Mouse (Mus musculus) forebrain, embryonic 15.5 days (tissue): ENCODE measurements at regions not wholly inside any gene's neighbourhood (a gene's known extent, or its start where the extent isn't known, plus 50 kb on each side); places are given as distances from the start of the nearest gene placed in this dataset.

Experiments
- ATAC-seq: fragments of 200-750 bp; cut with Nextera tagmentation; replicated peaks from 2 replicates; pipeline ENCODE4 v1.8.0; 2017; ENCODE audit warnings: mild to moderate bottlenecking, moderate TSS enrichment, moderate library complexity
- H3K27ac ChIP-seq: fragments of 300-500 bp; sonication (generic); replicated peaks from 2 replicates; pipeline ENCODE4 v1.5.1; 2015; ENCODE audit warnings: mild to moderate bottlenecking, inconsistent platforms
- H3K27me3 ChIP-seq: fragments of 300-500 bp; sonication (generic); 2 replicates; pipeline ENCODE4 v1.6.1; 2015; ENCODE audit warnings: inconsistent platforms
- H3K36me3 ChIP-seq: fragments of 300-500 bp; sonication (generic); 2 replicates; pipeline ENCODE4 v1.6.1; 2015; ENCODE audit warnings: mild to moderate bottlenecking, inconsistent platforms
- H3K4me1 ChIP-seq: fragments of 300-500 bp; sonication (generic); 2 replicates; pipeline ENCODE4 v1.6.1; 2015; ENCODE audit warnings: inconsistent platforms
- H3K4me2 ChIP-seq: fragments of 300-500 bp; sonication (generic); replicated peaks from 2 replicates; pipeline ENCODE4 v1.6.1; 2015; ENCODE audit warnings: mild to moderate bottlenecking, inconsistent platforms
- H3K4me3 ChIP-seq: fragments of 300-500 bp; sonication (generic); 2 replicates; pipeline ENCODE4 v1.5.1; 2015; ENCODE audit warnings: mild to moderate bottlenecking, inconsistent platforms
- H3K9ac ChIP-seq: fragments of 300-500 bp; sonication (generic); replicated peaks from 2 replicates; pipeline ENCODE4 v1.6.1; 2015; ENCODE audit warnings: mild to moderate bottlenecking, inconsistent platforms
- H3K9me3 ChIP-seq: fragments of 300-500 bp; sonication (generic); 2 replicates; pipeline ENCODE4 v1.6.1; 2016; ENCODE audit warnings: inconsistent platforms
- WGBS: fragments of 180-500 bp; shearing (Covaris S2); methylation state at CpG from one replicate; pipeline ENCODE4 v1.1.7; 2015; ENCODE audit warnings: mixed read lengths; 5-methylcytosine and 5-hydroxymethylcytosine counted together

DNA sequence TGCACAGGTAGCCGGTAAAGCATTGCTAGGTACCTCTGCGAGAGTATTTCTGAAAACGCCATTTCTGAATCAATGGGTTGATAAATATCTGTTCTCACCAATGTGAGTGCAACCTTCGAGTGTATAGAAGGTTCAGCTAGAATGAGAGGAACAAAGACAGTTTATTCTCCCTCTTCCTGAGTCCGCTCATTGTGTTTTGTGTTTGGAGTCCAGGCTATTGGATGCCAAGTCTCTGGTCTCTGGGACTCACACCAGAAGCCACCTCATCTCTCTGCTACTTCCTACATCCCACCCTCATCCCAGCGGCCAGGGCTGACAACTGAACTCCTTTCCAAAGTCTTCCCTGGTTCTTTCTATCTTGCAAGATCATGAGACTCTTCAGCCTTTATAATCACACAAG lies 62.7 kb downstream of the Lrrc30 start:
- Histone ChIP-seq H3K27me3 (no peaks in the 10 kb centered on the region), H3K36me3 (no peaks in the 10 kb centered on the region), H3K27ac (no peak overlapping the region), H3K4me2 (no peak overlapping the region), H3K4me1 (no peaks in the 10 kb centered on the region), H3K9ac (no peak overlapping the region), H3K4me3 (no peak overlapping the region), H3K9me3 (no peaks in the 10 kb centered on the region)
- WGBS, result 88% methylated on average over 6 of the region's 6 CpGs
- no peak for ATAC-seq

DNA sequence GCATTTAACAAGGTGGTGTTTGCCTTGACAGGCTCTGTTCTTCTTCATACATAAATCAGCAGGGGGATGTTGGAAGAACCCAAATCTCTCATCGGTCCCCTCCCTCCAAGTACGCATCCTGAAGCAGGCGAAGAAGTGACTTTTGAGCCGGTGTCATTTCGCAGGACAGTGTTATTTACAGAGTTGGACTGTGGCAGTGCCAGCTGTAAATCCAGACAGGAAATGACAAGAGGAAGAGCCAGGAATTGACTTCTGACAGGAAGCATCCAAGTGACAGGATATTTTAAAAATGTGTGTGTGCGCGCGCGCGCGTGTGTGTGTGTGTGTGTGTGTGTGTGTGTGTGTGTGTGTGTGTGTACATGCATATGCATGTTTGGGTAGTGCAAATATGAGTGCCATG lies 66.3 kb downstream of the Lrrc30 start:
- Histone ChIP-seq H3K4me1 (peaks cover 8% of the 10 kb centered on the region; the same call in 1 of the 2 replicates), H3K36me3 (no peaks in the 10 kb centered on the region), H3K4me3 (no peak overlapping the region), H3K4me2 (no peak overlapping the region), H3K9me3 (no peaks in the 10 kb centered on the region), H3K27ac (no peak overlapping the region), H3K27me3 (no peaks in the 10 kb centered on the region), H3K9ac (no peak overlapping the region)
- 90% methylated on average over 11 of the region's 11 CpGs for WGBS
- no peak for ATAC-seq

DNA sequence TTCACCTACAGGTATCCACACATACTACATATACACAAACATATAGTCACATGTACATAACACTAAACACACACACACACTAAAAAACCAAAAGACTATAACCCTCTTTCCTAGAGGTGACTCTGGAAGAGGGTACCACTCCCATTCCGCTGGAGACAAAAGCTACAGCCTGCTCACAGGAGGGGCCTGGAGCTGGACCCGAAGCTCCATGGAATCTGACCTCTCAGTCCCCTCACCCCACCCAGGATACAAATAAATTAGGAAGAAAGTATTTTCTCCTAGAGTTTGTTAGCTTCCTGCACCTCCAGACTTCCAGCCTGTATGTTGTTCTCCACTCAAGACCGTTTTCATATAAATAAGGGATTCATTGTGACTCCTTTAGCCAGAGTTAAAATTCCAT lies 66.8 kb downstream of the Lrrc30 start:
- H3K9ac ChIP-seq, result no peak overlapping the region
- no peaks in the 10 kb centered on the region for H3K27me3 ChIP-seq
- ATAC-seq, result no peak
- 45% methylated on average over 3 of the region's 3 CpGs for WGBS
- H3K36me3 ChIP-seq, result no peaks in the 10 kb centered on the region
- H3K9me3 ChIP-seq, result no peaks in the 10 kb centered on the region
- H3K4me2 ChIP-seq, result no peak overlapping the region
- H3K4me3 ChIP-seq, result no peak overlapping the region
- H3K4me1 ChIP-seq, result peaks cover 8% of the 10 kb centered on the region; the same call in 1 of the 2 replicates
- no peak overlapping the region for H3K27ac ChIP-seq

DNA sequence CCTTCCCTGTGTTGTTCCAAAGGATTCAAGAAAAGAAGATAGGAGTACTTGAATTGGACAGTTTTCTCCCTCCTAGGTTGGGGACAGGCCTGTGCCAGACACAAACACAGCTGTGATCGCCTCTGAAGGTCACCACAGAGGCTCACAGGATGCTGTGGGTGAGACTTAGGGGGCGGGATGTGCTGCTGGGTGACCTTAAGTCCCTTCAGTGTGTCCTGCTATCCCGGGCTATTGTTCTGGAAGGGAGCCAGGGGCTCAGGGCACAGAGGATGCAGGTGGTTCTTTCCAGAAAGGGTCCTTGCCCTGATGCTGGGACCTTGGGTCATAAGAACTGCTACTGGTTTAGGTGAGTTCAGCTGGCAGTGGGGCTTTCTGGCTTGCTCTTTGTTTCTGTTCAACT lies 67.7 kb downstream of the Lrrc30 start:
- Histone ChIP-seq H3K4me3 (no peak overlapping the region), H3K4me1 (peaks cover 8% of the 10 kb centered on the region; the same call in 1 of the 2 replicates), H3K9me3 (no peaks in the 10 kb centered on the region), H3K9ac (no peak overlapping the region), H3K36me3 (no peaks in the 10 kb centered on the region), H3K27ac (no peak overlapping the region), H3K4me2 (no peak overlapping the region), H3K27me3 (no peaks in the 10 kb centered on the region)
- ATAC-seq, result no peak
- 65% methylated on average over 3 of the region's 3 CpGs for WGBS

DNA sequence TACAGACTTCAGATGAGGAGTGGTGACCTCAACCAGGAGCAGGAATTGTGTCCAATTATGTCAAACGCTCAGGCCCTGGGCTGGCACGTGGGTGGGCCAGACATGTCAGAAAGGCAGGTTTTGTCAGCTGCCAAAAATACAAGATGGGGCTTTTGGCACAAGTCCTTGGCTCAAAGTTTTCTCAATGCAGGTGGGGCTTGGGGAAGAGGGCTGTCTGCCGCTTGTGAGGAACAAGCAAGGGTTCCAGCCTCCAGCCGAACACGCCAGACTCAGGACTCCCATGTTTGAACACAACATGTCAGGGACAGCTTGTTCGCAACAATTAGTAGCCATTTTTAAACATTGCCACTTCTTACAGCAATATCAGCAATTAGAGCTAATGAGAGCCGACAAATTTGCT lies 69.5 kb downstream of the Lrrc30 start:
- 39% methylated on average over 7 of the region's 7 CpGs for WGBS
- no peaks in the 10 kb centered on the region for H3K9me3 ChIP-seq
- H3K36me3 ChIP-seq, result no peaks in the 10 kb centered on the region
- H3K4me3 ChIP-seq, result no peak overlapping the region
- no peaks in the 10 kb centered on the region for H3K27me3 ChIP-seq
- H3K9ac ChIP-seq, result no peak overlapping the region
- H3K27ac ChIP-seq, result no peak overlapping the region
- peaks cover 8% of the 10 kb centered on the region; the same call in 1 of the 2 replicates for H3K4me1 ChIP-seq
- H3K4me2 ChIP-seq, result no peak overlapping the region
- ATAC-seq, result peak; percentile 80

DNA sequence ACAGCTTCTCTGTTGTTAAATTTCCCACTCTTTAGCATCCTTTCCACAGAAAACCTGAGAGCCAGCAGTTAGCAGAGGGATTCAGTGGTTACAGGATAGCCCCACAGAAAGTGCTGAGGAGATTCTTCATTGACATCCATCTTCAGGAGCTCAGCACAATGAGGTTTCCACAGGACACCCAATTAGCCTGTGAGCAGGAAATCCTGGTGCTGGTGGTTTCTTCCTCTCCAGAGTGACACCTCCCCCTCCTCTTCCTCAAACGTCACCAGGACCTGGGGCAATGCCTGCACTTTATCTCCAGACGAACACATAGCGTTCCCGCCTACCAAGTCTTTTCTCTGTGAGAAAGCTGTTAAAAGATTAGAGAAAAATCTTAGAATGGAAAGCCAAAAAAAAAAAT lies 70.7 kb downstream of the Lrrc30 start:
- H3K4me1 ChIP-seq, result peaks cover 8% of the 10 kb centered on the region; the same call in 1 of the 2 replicates
- ATAC-seq, result no peak
- no peaks in the 10 kb centered on the region for H3K36me3 ChIP-seq
- H3K9ac ChIP-seq, result no peak overlapping the region
- no peak overlapping the region for H3K4me3 ChIP-seq
- no peaks in the 10 kb centered on the region for H3K27me3 ChIP-seq
- H3K9me3 ChIP-seq, result no peaks in the 10 kb centered on the region
- 82% methylated on average over 4 of the region's 4 CpGs for WGBS
- H3K4me2 ChIP-seq, result no peak overlapping the region
- H3K27ac ChIP-seq, result no peak overlapping the region

DNA sequence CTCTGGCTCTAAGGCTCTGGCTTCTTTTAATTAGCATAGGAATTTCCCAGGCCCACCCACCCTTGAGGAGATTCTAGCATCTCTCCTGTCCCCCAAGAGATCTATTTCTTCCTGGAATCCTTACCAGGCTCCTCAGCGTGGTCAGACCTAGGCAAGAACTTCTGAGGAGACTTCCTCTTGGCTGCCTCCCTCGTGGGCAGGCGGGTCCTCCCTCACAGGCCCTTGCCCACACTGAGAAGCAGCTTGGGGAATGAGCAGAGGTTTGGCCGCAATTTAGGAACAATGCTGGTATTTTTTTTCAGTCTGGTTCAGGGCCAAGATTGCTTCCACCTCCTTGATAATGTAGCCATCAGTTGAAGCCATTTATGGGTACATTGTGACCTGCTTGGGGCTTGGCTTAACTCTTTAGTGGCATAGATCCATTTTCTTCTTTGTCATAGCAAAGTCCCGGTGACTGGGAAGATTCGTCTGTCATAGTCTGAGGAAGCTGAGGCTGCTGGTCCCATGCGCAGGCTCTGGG lies 75.1 kb downstream of the Lrrc30 start:
- no peak overlapping the region for H3K27ac ChIP-seq
- no peak overlapping the region for H3K4me2 ChIP-seq
- ATAC-seq, result no peak
- no peaks in the 10 kb centered on the region for H3K9me3 ChIP-seq
- H3K4me3 ChIP-seq, result no peak overlapping the region
- H3K9ac ChIP-seq, result no peak overlapping the region
- no peaks in the 10 kb centered on the region for H3K4me1 ChIP-seq
- no peaks in the 10 kb centered on the region for H3K36me3 ChIP-seq
- no peaks in the 10 kb centered on the region for H3K27me3 ChIP-seq
- WGBS, result 60% methylated on average over 7 of the region's 7 CpGs

DNA sequence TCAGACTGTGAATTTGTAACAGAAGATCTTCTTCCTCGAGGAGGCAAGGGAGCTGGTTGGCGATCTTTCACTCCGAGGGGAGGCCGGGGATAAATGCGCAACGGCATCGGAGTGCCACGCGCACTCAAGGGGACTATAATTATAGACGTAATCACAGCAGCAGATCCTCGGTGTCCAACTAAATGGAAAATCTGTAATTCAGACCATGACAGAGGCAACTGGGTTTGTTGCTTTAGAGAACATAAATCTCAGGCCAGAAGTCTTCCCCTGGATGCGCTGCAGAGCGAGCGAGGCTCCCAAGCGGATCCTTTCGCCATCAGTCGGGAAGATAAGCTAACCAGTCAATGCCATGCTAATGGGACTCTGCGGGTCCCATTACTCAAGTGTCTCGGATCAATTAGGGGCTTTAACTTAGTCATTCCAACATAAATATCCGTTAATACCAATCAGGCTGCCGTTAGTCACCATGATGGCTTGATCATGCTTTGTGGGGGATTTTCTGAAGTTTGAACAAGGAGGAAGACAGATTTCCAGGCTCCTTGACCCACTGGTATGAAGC lies 79.9 kb downstream of the Lrrc30 start:
- Histone ChIP-seq H3K4me2 (no peak overlapping the region), H3K27ac (no peak overlapping the region), H3K36me3 (no peaks in the 10 kb centered on the region), H3K9ac (no peak overlapping the region), H3K27me3 (no peaks in the 10 kb centered on the region), H3K4me1 (no peaks in the 10 kb centered on the region), H3K9me3 (no peaks in the 10 kb centered on the region), H3K4me3 (no peak overlapping the region)
- WGBS, result 87% methylated on average over 21 of the region's 21 CpGs
- no peak for ATAC-seq

DNA sequence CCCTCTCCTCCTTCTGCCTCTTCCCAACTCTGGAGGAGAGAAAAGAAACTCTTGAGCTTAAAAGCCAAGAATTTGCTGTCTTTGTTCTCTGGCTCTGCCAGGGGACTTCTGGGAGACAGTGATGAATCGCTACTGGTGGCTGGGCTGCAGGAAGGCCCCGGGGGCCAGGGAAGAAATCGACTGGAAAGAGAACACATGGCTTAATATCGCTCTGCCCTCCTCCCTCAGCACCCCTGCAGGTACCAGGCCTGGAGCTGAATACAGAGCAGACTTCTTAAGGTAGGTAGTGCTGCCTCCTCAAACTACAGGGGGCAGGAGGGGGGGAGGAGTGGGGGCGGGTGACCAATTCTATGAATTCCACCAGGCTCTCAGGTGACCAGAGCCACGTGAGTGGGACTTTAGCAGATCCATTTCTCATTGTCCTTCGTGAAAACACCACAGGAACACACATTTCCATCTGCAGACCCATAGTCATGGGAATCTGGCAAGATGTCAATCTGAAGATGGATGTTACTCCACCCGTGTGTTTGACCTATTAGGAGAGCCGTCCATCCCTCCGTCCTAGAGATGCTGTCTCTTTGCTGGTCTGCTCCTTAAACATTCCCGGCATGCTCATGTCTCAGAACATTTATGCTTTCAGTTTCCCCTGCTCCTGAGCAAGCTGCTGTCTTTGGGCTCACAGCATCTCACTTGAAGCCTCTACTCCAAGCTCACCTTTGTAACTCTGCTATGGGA lies 83.4 kb downstream of the Lrrc30 start:
- Histone ChIP-seq H3K9ac (no peak overlapping the region), H3K27me3 (no peaks in the 10 kb centered on the region), H3K36me3 (no peaks in the 10 kb centered on the region), H3K27ac (no peak overlapping the region), H3K4me1 (no peaks in the 10 kb centered on the region), H3K4me2 (no peak overlapping the region), H3K9me3 (no peaks in the 10 kb centered on the region), H3K4me3 (no peak overlapping the region)
- ATAC-seq, result no peak
- WGBS, result 53% methylated on average over 11 of the region's 11 CpGs

DNA sequence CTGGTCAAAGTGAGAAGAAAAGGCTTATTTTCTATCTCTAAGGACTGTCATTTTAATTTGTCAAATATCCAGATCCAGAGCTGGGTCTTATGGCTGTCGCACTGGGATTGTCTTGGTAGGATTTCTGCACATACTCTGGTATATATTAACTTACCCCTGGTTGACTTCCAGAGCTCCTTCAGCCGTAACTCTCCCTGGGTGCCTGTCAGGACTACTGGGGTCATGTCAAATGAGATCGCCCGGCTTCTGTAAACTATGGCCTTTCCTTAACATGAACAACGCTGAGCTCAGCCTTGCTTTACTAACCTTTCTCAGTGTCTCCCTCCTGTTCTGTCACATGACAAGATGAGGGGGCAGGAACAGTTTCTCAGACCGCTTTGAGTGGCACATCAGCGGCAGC lies 88.1 kb downstream of the Lrrc30 start:
- ATAC-seq, result no peak
- H3K4me3 ChIP-seq, result no peak overlapping the region
- no peaks in the 10 kb centered on the region for H3K9me3 ChIP-seq
- no peak overlapping the region for H3K9ac ChIP-seq
- H3K4me2 ChIP-seq, result no peak overlapping the region
- H3K4me1 ChIP-seq, result no peaks in the 10 kb centered on the region
- H3K27me3 ChIP-seq, result no peaks in the 10 kb centered on the region
- no peak overlapping the region for H3K27ac ChIP-seq
- H3K36me3 ChIP-seq, result no peaks in the 10 kb centered on the region
- WGBS, result 92% methylated on average over 7 of the region's 7 CpGs

DNA sequence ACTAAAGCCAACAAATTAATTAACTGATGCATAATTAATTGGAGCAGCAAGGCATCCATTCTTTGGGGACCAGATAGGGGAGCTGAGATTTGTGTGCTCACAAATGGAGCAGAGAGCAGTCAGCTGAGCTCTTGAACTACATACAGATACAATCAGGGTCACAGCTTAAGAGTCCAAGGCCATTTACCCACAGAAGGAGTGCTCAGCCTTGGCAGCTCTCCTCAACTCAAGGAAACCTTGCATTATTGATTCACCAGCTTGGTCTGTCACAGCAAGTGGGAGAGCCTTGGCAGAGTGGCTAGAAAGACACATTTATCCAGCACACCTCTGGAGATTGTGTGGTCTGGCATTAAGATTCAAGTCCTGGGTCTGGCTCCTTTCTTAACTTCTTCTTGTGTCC lies 100.2 kb downstream of the Lrrc30 start:
- ATAC-seq, result no peak
- no peak overlapping the region for H3K9ac ChIP-seq
- H3K27me3 ChIP-seq, result no peaks in the 10 kb centered on the region
- H3K27ac ChIP-seq, result no peak overlapping the region
- no peak overlapping the region for H3K4me3 ChIP-seq
- no peaks in the 10 kb centered on the region for H3K4me1 ChIP-seq
- H3K9me3 ChIP-seq, result no peaks in the 10 kb centered on the region
- no peak overlapping the region for H3K4me2 ChIP-seq
- no peaks in the 10 kb centered on the region for H3K36me3 ChIP-seq

DNA sequence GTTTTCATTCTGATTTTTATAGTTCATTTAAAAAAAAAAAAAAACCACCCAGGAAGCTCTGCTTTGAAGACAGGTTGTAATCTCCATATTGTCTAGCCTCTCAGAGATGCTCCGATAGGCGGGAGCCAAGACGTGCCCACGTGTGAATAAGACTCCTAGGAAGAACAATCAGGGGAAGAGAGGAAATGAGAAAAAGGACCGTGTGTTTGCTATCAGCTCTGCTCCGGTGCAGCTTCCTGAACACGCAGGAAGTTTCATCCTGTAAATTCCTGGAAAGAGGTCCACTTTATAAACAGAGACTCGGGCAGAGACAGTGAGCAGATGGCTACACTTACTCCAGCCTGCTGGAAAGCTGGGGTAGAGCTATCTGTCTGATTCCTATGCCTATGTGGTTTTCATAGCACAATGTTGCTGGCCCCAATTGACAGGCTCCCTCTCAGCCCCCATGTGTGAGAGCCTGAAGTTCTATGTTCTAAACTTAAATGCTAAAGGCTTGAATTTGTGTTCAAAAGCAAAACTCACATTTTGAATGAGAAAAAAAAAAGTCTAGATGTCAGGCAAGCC lies 111.6 kb downstream of the Lrrc30 start:
- no peak overlapping the region for H3K9ac ChIP-seq
- no peaks in the 10 kb centered on the region for H3K36me3 ChIP-seq
- 78% methylated on average over 8 of the region's 8 CpGs for WGBS
- no peaks in the 10 kb centered on the region for H3K9me3 ChIP-seq
- no peaks in the 10 kb centered on the region for H3K27me3 ChIP-seq
- no peaks in the 10 kb centered on the region for H3K4me1 ChIP-seq
- no peak overlapping the region for H3K4me3 ChIP-seq
- H3K4me2 ChIP-seq, result no peak overlapping the region
- ATAC-seq, result no peak
- H3K27ac ChIP-seq, result no peak overlapping the region
